Mouse (Mus musculus): ENCODE data around the gene Faim2. TPM values are rescaled to one million over a fixed set of nuclear protein-coding genes. Genes with fewer than 3 reads are reported as not detected.
A peak's percentile ranks its signal among the peaks of the same experiment; 100 is the strongest.

Faim2 gene
- 24.0 and 32.0 TPM in 2 replicates for polyA plus RNA-seq (2014; fragmentation: Nextera tagmentation; extraction: Ambion mirVana)

DNA sequence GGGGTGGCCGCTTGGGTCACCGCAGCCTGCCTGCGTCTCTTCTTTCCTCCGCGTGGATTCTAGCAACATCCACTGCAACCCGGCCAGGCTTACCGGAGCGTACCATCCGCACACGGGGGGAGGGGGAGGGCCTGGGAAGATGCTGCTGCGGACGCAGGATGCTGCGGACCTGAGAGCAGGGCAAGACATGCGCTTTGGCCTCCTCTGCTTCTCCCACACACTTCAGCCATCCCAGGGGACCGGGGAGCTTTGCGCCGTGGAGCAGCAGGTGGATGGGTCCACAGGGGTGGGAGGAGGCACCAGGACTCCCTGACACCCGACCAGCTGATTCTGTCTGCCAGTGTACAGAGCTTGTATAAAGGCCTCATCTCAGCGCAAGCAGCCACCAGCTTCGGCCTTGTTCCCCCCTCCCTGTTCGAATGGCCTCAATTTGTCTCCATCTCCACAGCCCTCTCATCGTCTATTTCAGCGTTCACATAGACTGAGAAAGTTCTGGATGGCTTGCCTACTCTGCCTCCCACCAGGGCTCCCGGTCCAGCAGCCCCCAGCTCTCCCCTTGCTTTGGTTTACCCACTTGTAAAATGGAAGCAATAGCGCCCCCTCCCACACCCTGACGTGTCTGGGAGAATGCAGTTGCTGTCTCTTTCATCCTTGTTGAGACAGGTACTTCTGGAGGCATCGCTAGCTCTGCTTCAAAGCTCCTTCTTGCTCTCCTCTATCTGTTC, at the start of gene Faim2:
Gene Faim2 (minus strand): TSS at position 537 of the 725 bp plus-strand sequence.
- peak; percentile 56 for ATAC-seq (ENCODE audit: low read depth)
- WGBS, result 7% methylated on average over 25 of the region's 27 CpGs
- peak within 1 kb of the TSS; percentile 29 for H3K9ac ChIP-seq (replicated peaks; ENCODE audit: low read depth, low read length)
- peak within 1 kb of the TSS; percentile 29 for H3K4me3 ChIP-seq (ENCODE audit: low read depth, low read length)
- no peaks in the 10 kb centered on the region for H3K36me3 ChIP-seq (ENCODE audit: control insufficient read depth, insufficient read depth, low read length)
- peak within 1 kb of the TSS; percentile 50; the same call in 1 of the 2 replicates for H3K27ac ChIP-seq (ENCODE audit: low read depth, low read length)
- H3K4me1 ChIP-seq (ENCODE audit: control insufficient read depth, insufficient read depth, low read length), result peaks cover 12% of the 10 kb centered on the region
- H3K9me3 ChIP-seq (ENCODE audit: control insufficient read depth, low read length), result no peaks in the 10 kb centered on the region
- H3K4me2 ChIP-seq (ENCODE audit: low read depth, low read length), result peak within 1 kb of the TSS; percentile 60
- no peaks in the 10 kb centered on the region for H3K27me3 ChIP-seq (ENCODE audit: control insufficient read depth, insufficient read depth, low read length)

- Histone ChIP-seq H3K4me2 (ENCODE audit: low read depth, low read length) (no peak overlapping the region), H3K4me3 (ENCODE audit: low read depth, low read length) (no peak overlapping the region), H3K27me3 (ENCODE audit: control insufficient read depth, insufficient read depth, low read length) (no peaks in the 10 kb centered on the region), H3K27ac (ENCODE audit: low read depth, low read length) (no peak overlapping the region), H3K36me3 (ENCODE audit: control insufficient read depth, insufficient read depth, low read length) (no peaks in the 10 kb centered on the region), H3K4me1 (ENCODE audit: control insufficient read depth, insufficient read depth, low read length) (no peaks in the 10 kb centered on the region), H3K9ac (replicated peaks; ENCODE audit: low read depth, low read length) (no peak overlapping the region), H3K9me3 (ENCODE audit: control insufficient read depth, low read length) (no peaks in the 10 kb centered on the region)
- ATAC-seq (ENCODE audit: low read depth), result no peak
- 87% methylated on average over 10 of the region's 10 CpGs for WGBS
Measured at GRCm38 (mm10) chr15:99569123-99569522, 41.2 kb upstream of the Faim2 start.

DNA sequence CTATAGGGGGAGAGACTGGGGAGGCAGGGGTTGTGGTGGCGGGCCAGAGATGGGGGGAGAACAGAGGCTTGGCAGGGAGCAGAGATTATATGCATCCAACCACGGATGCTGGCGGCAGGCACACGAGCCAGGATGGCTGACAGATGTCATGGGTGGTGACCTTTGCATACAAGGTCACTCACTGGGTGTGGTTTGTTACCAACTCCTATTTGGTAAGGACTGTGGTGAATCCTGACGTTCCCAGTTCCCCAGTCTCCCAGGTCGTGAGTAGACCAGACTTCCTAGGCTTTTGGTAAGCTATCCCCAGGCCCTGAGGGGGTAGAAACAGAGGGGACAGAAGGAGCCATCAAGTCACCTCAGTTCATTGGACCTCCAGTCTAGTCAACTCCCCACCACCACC, 40.7 kb upstream of the Faim2 start:
- 59% methylated on average over 6 of the region's 6 CpGs for WGBS

GRCm38 (mm10) chr15:99567371-99567770, 39.4 kb upstream of the Faim2 start:
- Histone ChIP-seq H3K4me1 (ENCODE audit: control insufficient read depth, insufficient read depth, low read length) (no peaks in the 10 kb centered on the region), H3K27me3 (ENCODE audit: control insufficient read depth, insufficient read depth, low read length) (no peaks in the 10 kb centered on the region), H3K9me3 (ENCODE audit: control insufficient read depth, low read length) (no peaks in the 10 kb centered on the region), H3K4me2 (ENCODE audit: low read depth, low read length) (no peak overlapping the region), H3K27ac (ENCODE audit: low read depth, low read length) (no peak overlapping the region), H3K36me3 (ENCODE audit: control insufficient read depth, insufficient read depth, low read length) (no peaks in the 10 kb centered on the region), H3K4me3 (ENCODE audit: low read depth, low read length) (no peak overlapping the region), H3K9ac (replicated peaks; ENCODE audit: low read depth, low read length) (no peak overlapping the region)
- 82% methylated on average over 4 of the region's 4 CpGs for WGBS
- ATAC-seq (ENCODE audit: low read depth), result no peak

More for the DNA sequence above, 40.7 kb upstream of the Faim2 start:
- no peaks in the 10 kb centered on the region for H3K4me1 ChIP-seq (ENCODE audit: control insufficient read depth, insufficient read depth, low read length)
- H3K36me3 ChIP-seq (ENCODE audit: control insufficient read depth, insufficient read depth, low read length), result no peaks in the 10 kb centered on the region
- H3K27me3 ChIP-seq (ENCODE audit: control insufficient read depth, insufficient read depth, low read length), result no peaks in the 10 kb centered on the region
- no peaks in the 10 kb centered on the region for H3K9me3 ChIP-seq (ENCODE audit: control insufficient read depth, low read length)
- no peak overlapping the region for H3K4me2 ChIP-seq (ENCODE audit: low read depth, low read length)
- no peak overlapping the region for H3K9ac ChIP-seq (replicated peaks; ENCODE audit: low read depth, low read length)
- no peak for ATAC-seq (ENCODE audit: low read depth)
- H3K4me3 ChIP-seq (ENCODE audit: low read depth, low read length), result no peak overlapping the region
- no peak overlapping the region for H3K27ac ChIP-seq (ENCODE audit: low read depth, low read length)

DNA sequence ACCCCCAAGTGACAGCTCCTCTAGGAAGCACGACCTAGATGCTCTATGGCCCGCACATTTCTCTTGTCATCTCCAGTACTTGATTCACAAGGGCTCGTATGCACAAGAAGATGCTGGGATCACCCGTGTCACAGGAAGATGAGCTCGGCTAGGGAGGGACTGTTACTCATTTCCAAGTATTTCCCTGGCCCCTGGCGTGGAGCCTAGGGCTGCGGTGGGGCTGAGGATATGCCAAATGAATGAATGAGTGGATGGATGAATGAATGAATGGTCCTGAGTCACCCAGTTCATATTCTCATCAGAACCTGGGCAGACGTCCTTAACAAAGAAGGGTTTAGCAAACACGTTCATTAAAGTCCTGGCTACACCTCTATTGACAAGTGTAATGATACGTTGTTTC, 32.3 kb upstream of the Faim2 start:
- Histone ChIP-seq H3K4me2 (ENCODE audit: low read depth, low read length) (no peak overlapping the region), H3K4me3 (ENCODE audit: low read depth, low read length) (no peak overlapping the region), H3K9me3 (ENCODE audit: control insufficient read depth, low read length) (no peaks in the 10 kb centered on the region), H3K4me1 (ENCODE audit: control insufficient read depth, insufficient read depth, low read length) (no peaks in the 10 kb centered on the region), H3K27ac (ENCODE audit: low read depth, low read length) (no peak overlapping the region), H3K9ac (replicated peaks; ENCODE audit: low read depth, low read length) (no peak overlapping the region), H3K27me3 (ENCODE audit: control insufficient read depth, insufficient read depth, low read length) (no peaks in the 10 kb centered on the region), H3K36me3 (ENCODE audit: control insufficient read depth, insufficient read depth, low read length) (no peaks in the 10 kb centered on the region)
- 86% methylated on average over 10 of the region's 10 CpGs for WGBS
- no peak for ATAC-seq (ENCODE audit: low read depth)

DNA sequence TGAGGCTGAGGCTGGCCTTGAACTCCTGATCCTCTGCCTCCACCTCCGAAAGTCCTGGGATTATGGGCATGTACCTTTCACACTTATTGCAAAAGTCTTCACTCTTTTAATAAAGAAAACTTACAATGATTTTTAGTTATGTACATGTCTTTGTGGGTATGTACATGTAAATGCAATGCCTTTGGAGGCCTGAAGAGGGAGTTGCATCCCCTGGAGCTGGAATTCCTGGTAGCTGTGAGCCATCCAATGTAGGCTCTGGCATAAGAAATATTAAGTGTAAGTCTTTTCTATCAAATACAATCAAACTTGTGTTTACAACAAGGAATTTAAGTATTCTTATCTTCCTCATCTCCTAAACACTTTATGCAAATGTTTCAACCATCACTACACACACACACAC, 31.0 kb upstream of the Faim2 start:
- no peak overlapping the region for H3K27ac ChIP-seq (ENCODE audit: low read depth, low read length)
- H3K27me3 ChIP-seq (ENCODE audit: control insufficient read depth, insufficient read depth, low read length), result no peaks in the 10 kb centered on the region
- no peak overlapping the region for H3K4me3 ChIP-seq (ENCODE audit: low read depth, low read length)
- H3K9ac ChIP-seq (replicated peaks; ENCODE audit: low read depth, low read length), result no peak overlapping the region
- no peaks in the 10 kb centered on the region for H3K9me3 ChIP-seq (ENCODE audit: control insufficient read depth, low read length)
- no peak overlapping the region for H3K4me2 ChIP-seq (ENCODE audit: low read depth, low read length)
- no peak for ATAC-seq (ENCODE audit: low read depth)
- H3K4me1 ChIP-seq (ENCODE audit: control insufficient read depth, insufficient read depth, low read length), result no peaks in the 10 kb centered on the region
- WGBS, result 88% methylated on average over 1 of the region's 1 CpGs
- no peaks in the 10 kb centered on the region for H3K36me3 ChIP-seq (ENCODE audit: control insufficient read depth, insufficient read depth, low read length)

DNA sequence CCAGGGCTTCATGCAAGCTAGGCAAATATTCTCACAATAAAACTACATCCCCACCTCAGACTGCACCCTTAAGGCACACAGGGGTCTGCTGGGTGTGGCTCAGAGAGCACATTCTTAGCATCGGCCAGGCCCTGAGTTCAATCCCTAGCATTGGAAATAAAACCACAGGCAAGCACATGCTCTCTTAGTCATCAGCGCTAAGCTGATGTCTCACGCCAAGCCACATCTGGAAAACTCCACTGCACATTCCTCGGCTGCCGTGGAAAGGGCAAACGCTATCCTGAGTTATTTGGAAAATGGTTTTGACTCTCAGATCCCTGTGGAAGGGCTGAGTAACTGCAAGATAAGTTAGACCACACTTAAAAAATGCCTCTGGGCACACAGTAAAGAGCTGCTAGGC, 25.8 kb upstream of the Faim2 start:
- H3K4me2 ChIP-seq (ENCODE audit: low read depth, low read length), result no peak overlapping the region
- H3K4me3 ChIP-seq (ENCODE audit: low read depth, low read length), result no peak overlapping the region
- no peaks in the 10 kb centered on the region for H3K4me1 ChIP-seq (ENCODE audit: control insufficient read depth, insufficient read depth, low read length)
- no peak for ATAC-seq (ENCODE audit: low read depth)
- H3K27me3 ChIP-seq (ENCODE audit: control insufficient read depth, insufficient read depth, low read length), result no peaks in the 10 kb centered on the region
- WGBS, result 77% methylated on average over 6 of the region's 6 CpGs
- H3K27ac ChIP-seq (ENCODE audit: low read depth, low read length), result no peak overlapping the region
- H3K9ac ChIP-seq (replicated peaks; ENCODE audit: low read depth, low read length), result no peak overlapping the region
- H3K9me3 ChIP-seq (ENCODE audit: control insufficient read depth, low read length), result no peaks in the 10 kb centered on the region
- no peaks in the 10 kb centered on the region for H3K36me3 ChIP-seq (ENCODE audit: control insufficient read depth, insufficient read depth, low read length)

DNA sequence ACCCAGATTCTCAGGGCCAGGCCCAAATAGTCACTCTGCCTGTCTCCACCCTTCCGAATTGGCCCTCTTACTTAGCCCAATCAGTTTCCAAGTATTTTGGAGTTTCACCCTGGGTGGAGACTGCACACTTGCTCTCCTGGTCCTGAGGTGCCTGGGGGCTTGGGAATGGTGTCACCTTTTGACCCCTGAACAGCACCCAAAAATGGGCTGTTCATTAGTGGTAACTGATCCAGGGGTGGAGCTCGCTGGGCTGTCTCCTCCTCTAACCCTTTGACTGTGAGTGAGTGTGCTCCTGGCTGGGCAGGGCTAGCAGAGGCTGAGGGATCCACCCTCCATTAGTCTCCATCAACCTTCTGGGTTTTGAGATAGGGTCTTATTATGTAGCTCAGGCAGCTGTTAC, 21.9 kb upstream of the Faim2 start:
- no peak overlapping the region for H3K4me2 ChIP-seq (ENCODE audit: low read depth, low read length)
- 52% methylated on average over 2 of the region's 2 CpGs for WGBS
- no peak overlapping the region for H3K9ac ChIP-seq (replicated peaks; ENCODE audit: low read depth, low read length)
- no peaks in the 10 kb centered on the region for H3K27me3 ChIP-seq (ENCODE audit: control insufficient read depth, insufficient read depth, low read length)
- ATAC-seq (ENCODE audit: low read depth), result no peak
- H3K4me3 ChIP-seq (ENCODE audit: low read depth, low read length), result no peak overlapping the region
- H3K27ac ChIP-seq (ENCODE audit: low read depth, low read length), result no peak overlapping the region
- H3K36me3 ChIP-seq (ENCODE audit: control insufficient read depth, insufficient read depth, low read length), result no peaks in the 10 kb centered on the region
- H3K4me1 ChIP-seq (ENCODE audit: control insufficient read depth, insufficient read depth, low read length), result no peaks in the 10 kb centered on the region
- H3K9me3 ChIP-seq (ENCODE audit: control insufficient read depth, low read length), result no peaks in the 10 kb centered on the region

GRCm38 (mm10) chr15:99547732-99548131, 19.8 kb upstream of the Faim2 start:
- Histone ChIP-seq H3K9ac (replicated peaks; ENCODE audit: low read depth, low read length) (no peak overlapping the region), H3K4me3 (ENCODE audit: low read depth, low read length) (no peak overlapping the region), H3K4me2 (ENCODE audit: low read depth, low read length) (no peak overlapping the region), H3K36me3 (ENCODE audit: control insufficient read depth, insufficient read depth, low read length) (no peaks in the 10 kb centered on the region), H3K9me3 (ENCODE audit: control insufficient read depth, low read length) (no peaks in the 10 kb centered on the region), H3K27ac (ENCODE audit: low read depth, low read length) (no peak overlapping the region), H3K4me1 (ENCODE audit: control insufficient read depth, insufficient read depth, low read length) (no peaks in the 10 kb centered on the region), H3K27me3 (ENCODE audit: control insufficient read depth, insufficient read depth, low read length) (no peaks in the 10 kb centered on the region)
- ATAC-seq (ENCODE audit: low read depth), result no peak
- 80% methylated on average over 6 of the region's 6 CpGs for WGBS
